Mouse (Mus musculus) olfactory bulb, adult 2 months (tissue): ENCODE measurements at regions not wholly inside any gene's neighbourhood (a gene's known extent, or its start where the extent isn't known, plus 50 kb on each side); places are given as distances from the start of the nearest gene placed in this dataset.

Source experiments
- CTCF ChIP-seq: fragments of 200-500 bp; IDR thresholded peaks from 2 replicates; pipeline ENCODE4 v1.5.1; 2012; ENCODE audit warnings: low read depth, mild to moderate bottlenecking, low read length, moderate library complexity; ENCODE audit not compliant: insufficient read depth
- POLR2A ChIP-seq: fragments of 200-500 bp; IDR thresholded peaks from 2 replicates; pipeline ENCODE4 v1.6.1; 2012; ENCODE audit warnings: mild to moderate bottlenecking, low read depth, low read length, moderate library complexity; ENCODE audit not compliant: insufficient read depth

DNA sequence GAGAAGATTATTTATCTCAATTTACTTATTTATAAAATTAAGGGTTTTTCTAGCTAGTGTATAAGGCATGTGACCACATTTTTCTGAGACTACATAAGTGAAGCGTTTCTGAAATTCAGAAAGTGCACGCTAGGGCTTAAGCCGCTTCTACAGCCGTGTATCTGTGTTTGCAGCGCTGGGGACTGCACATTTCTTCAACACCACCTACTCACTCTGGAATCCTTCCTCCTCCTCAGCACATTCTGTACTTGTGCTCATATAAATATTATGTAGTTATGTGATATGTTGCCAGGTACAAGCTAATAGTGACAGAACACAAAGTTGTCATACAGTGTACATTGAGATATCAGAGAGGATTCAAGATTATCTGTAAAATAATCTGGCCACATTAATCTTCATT is 251.0 kb upstream of the Slc30a5 start:
- no peak for TF ChIP-seq CTCF
- TF ChIP-seq POLR2A: no peak
